In genomic region chr11:80247026-80247425, GRCm38 (mm10) we compare ENCODE assay signal across 27 mouse cellular contexts. TPM values are rescaled to one million over a fixed set of nuclear protein-coding genes. Genes with fewer than 3 reads are reported as not detected.
DNase-seq lines count a peak whose midpoint lies in the region; ATAC-seq and TF ChIP-seq lines count a peak whose summit lies in the region.
"Had no signal": no experiment of that assay in that cellular context is flagged by ENCODE, and none has a peak within 500 bp of the region (broad histone marks: within the 10 kb centered on the region; RNA-seq: fewer than 3 reads in every experiment).

No protein-coding gene starts in this region.

- peaks cover 4% of the 10 kb centered on the region; the same call in 1 of the 2 replicates for H3K4me1 ChIP-seq in embryonic facial prominence, embryonic 13.5 days
- no peaks in the 10 kb centered on the region for H3K4me1 ChIP-seq in embryonic facial prominence, embryonic 10.5 days
- H3K4me1 ChIP-seq in limb, embryonic 14.5 days (ENCODE audit: control insufficient read depth, insufficient read depth, low read length) = no peaks in the 10 kb centered on the region
- no peaks in the 10 kb centered on the region for H3K4me1 ChIP-seq in limb, embryonic 10.5 days
- H3K4me1 ChIP-seq: hindbrain, embryonic 13.5 days; liver, embryonic 15.5 days; midbrain, embryonic 15.5 days; neural tube, embryonic 12.5 days; stomach, embryonic 15.5 days had no signal

- H3K4me2 ChIP-seq in embryonic facial prominence, embryonic 13.5 days = no peak overlapping the region
- no peak overlapping the region for H3K4me2 ChIP-seq in limb, embryonic 14.5 days (replicated peaks; ENCODE audit: low read depth, low read length, severe bottlenecking)
- H3K4me2 ChIP-seq: heart, embryonic 12.5 days; hindbrain, embryonic 13.5 days; liver, embryonic 15.5 days; midbrain, embryonic 15.5 days; neural tube, embryonic 12.5 days; stomach, embryonic 15.5 days had no signal

- H3K9me3 ChIP-seq in embryonic facial prominence, embryonic 13.5 days = no peaks in the 10 kb centered on the region
- no peaks in the 10 kb centered on the region for H3K9me3 ChIP-seq in embryonic facial prominence, embryonic 10.5 days
- no peaks in the 10 kb centered on the region for H3K9me3 ChIP-seq in limb, embryonic 14.5 days (ENCODE audit: control insufficient read depth, low read length)
- no peaks in the 10 kb centered on the region for H3K9me3 ChIP-seq in limb, embryonic 10.5 days (replicated peaks)
- H3K9me3 ChIP-seq: heart, embryonic 12.5 days; hindbrain, embryonic 13.5 days; liver, embryonic 15.5 days; midbrain, embryonic 15.5 days; neural tube, embryonic 12.5 days; stomach, embryonic 15.5 days had no signal

- no peaks in the 10 kb centered on the region for H3K27me3 ChIP-seq in embryonic facial prominence, embryonic 13.5 days
- H3K27me3 ChIP-seq in embryonic facial prominence, embryonic 10.5 days (replicated peaks; ENCODE audit: low read depth, poor library complexity, severe bottlenecking) = no peaks in the 10 kb centered on the region
- no peaks in the 10 kb centered on the region for H3K27me3 ChIP-seq in limb, embryonic 14.5 days (ENCODE audit: control insufficient read depth, insufficient read depth, low read length)
- no peaks in the 10 kb centered on the region for H3K27me3 ChIP-seq in limb, embryonic 10.5 days (ENCODE audit: low read depth, poor library complexity, severe bottlenecking)
- H3K27me3 ChIP-seq: CH12.LX; heart, embryonic 12.5 days; hindbrain, embryonic 13.5 days; liver, embryonic 15.5 days; midbrain, embryonic 15.5 days; neural tube, embryonic 12.5 days; Patski; stomach, embryonic 15.5 days had no signal

- no peak overlapping the region for H3K4me3 ChIP-seq in embryonic facial prominence, embryonic 13.5 days
- H3K4me3 ChIP-seq in embryonic facial prominence, embryonic 10.5 days = no peak overlapping the region
- no peak overlapping the region for H3K4me3 ChIP-seq in limb, embryonic 14.5 days (replicated peaks; ENCODE audit: low read length)
- no peak overlapping the region for H3K4me3 ChIP-seq in limb, embryonic 10.5 days
- H3K4me3 ChIP-seq: heart, adult 2 months; heart, embryonic 12.5 days; hindbrain, embryonic 13.5 days; liver, embryonic 15.5 days; midbrain, embryonic 15.5 days; neural tube, embryonic 12.5 days; stomach, embryonic 15.5 days had no signal

- H3K27ac ChIP-seq in embryonic facial prominence, embryonic 13.5 days = peak overlapping the region; percentile 68; the same call in 1 of the 2 replicates
- no peak overlapping the region for H3K27ac ChIP-seq in embryonic facial prominence, embryonic 10.5 days (replicated peaks)
- no peak overlapping the region for H3K27ac ChIP-seq in limb, embryonic 14.5 days (replicated peaks; ENCODE audit: low read depth, low read length)
- no peak overlapping the region for H3K27ac ChIP-seq in limb, embryonic 10.5 days
- H3K27ac ChIP-seq: heart, adult 2 months; hindbrain, embryonic 13.5 days; liver, embryonic 15.5 days; midbrain, embryonic 15.5 days; neural tube, embryonic 12.5 days; stomach, embryonic 15.5 days had no signal

- no peak for TF ChIP-seq POLR2A in limb, embryonic 14.5 days (IDR thresholded peaks at IDR 0.05; ENCODE audit: borderline replicate concordance, extremely low read depth, insufficient read depth, insufficient read length)

- DNase-seq in embryonic facial prominence, embryonic 10.5 days (ENCODE audit: low spot score) = no peak
- peak; percentile 7 for DNase-seq in limb, embryonic 14.5 days (ENCODE audit: low spot score)
- DNase-seq in limb, embryonic 10.5 days (ENCODE audit: low spot score) = no peak
- DNase-seq in 3T3-L1 (ENCODE audit: low read depth, low spot score) = peak; percentile 9
- DNase-seq in adipocyte (ENCODE audit: low spot score) = peak; percentile 39
- no peak for DNase-seq in cerebellum, adult 9-10 months
- DNase-seq in spleen, postnatal 36 days (ENCODE audit: low spot score in 2 of 2) = no peak
- DNase-seq: adrenal gland, postnatal 14 days; cerebellum, adult 11 months; cerebellum, adult 9-11 months; forebrain, postnatal 0 days; heart, adult 2 months; heart, postnatal 4 days; kidney, adult 11 months; layer of hippocampus, postnatal 36 days; left cerebral cortex, postnatal 4 days; liver had no signal

- ATAC-seq in embryonic facial prominence, embryonic 13.5 days (ENCODE audit: insufficient number of reproducible peaks, insufficient read depth, low FRiP score, low TSS enrichment, low read depth) = no peak
- ATAC-seq in limb, embryonic 14.5 days (ENCODE audit: low FRiP score, low read depth) = no peak
- ATAC-seq: forebrain, postnatal 0 days; inflammation-experienced regulatory T-cells, adult 6 months; midbrain, embryonic 15.5 days; Patski had no signal

- H3K36me3 ChIP-seq in embryonic facial prominence, embryonic 13.5 days = peaks cover 84% of the 10 kb centered on the region
- peaks cover 96% of the 10 kb centered on the region for H3K36me3 ChIP-seq in embryonic facial prominence, embryonic 10.5 days (replicated peaks)
- peaks cover 82% of the 10 kb centered on the region for H3K36me3 ChIP-seq in limb, embryonic 14.5 days (ENCODE audit: control insufficient read depth, insufficient read depth, low read length)
- peaks cover 99% of the 10 kb centered on the region for H3K36me3 ChIP-seq in limb, embryonic 10.5 days

- H3K9ac ChIP-seq in embryonic facial prominence, embryonic 13.5 days = no peak overlapping the region
- no peak overlapping the region for H3K9ac ChIP-seq in limb, embryonic 14.5 days (ENCODE audit: low read depth, low read length, severe bottlenecking)
- H3K9ac ChIP-seq: forebrain, postnatal 0 days; heart, embryonic 12.5 days; hindbrain, embryonic 13.5 days; liver, embryonic 15.5 days; midbrain, embryonic 15.5 days; neural tube, embryonic 12.5 days; stomach, embryonic 15.5 days had no signal

RNA-seq across cellular contexts. Expression of gene Rhot1, which starts 38.2 kb away (rescaled TPM):
- polyA plus RNA-seq in embryonic facial prominence, embryonic 13.5 days (2015; fragmentation: Nextera tagmentation; extraction: Ambion mirVana) = 52.8 and 63.4 TPM in 2 replicates
- 50.0 and 53.1 TPM in 2 replicates for polyA plus RNA-seq in embryonic facial prominence, embryonic 10.5 days (2016; fragmentation: Nextera tagmentation; extraction: Ambion mirVana)
- polyA plus RNA-seq in limb, embryonic 14.5 days (2012; rRNA removed) = 40.3 and 41.5 TPM in 2 replicates
- 55.8 and 61.3 TPM in 2 replicates for polyA plus RNA-seq in limb, embryonic 14.5 days (2014; fragmentation: Nextera tagmentation; extraction: Ambion mirVana)
- polyA plus RNA-seq in limb, embryonic 10.5 days (2016; fragmentation: Nextera tagmentation; extraction: Ambion mirVana) = 51.9 and 53.4 TPM in 2 replicates

RNA-seq across cellular contexts. Expression of gene Rhbdl3, which starts 53.7 kb away (rescaled TPM):
- 6.1 and 6.6 TPM in 2 replicates for polyA plus RNA-seq in embryonic facial prominence, embryonic 13.5 days (2015; fragmentation: Nextera tagmentation; extraction: Ambion mirVana)
- polyA plus RNA-seq in embryonic facial prominence, embryonic 10.5 days (2016; fragmentation: Nextera tagmentation; extraction: Ambion mirVana) = 2.1 and 3.7 TPM in 2 replicates
- polyA plus RNA-seq in limb, embryonic 14.5 days (2012; rRNA removed) = 6.0 and 6.8 TPM in 2 replicates
- 4.8 and 6.1 TPM in 2 replicates for polyA plus RNA-seq in limb, embryonic 14.5 days (2014; fragmentation: Nextera tagmentation; extraction: Ambion mirVana)
- 0.34 and 0.85 TPM in 2 replicates for polyA plus RNA-seq in limb, embryonic 10.5 days (2016; fragmentation: Nextera tagmentation; extraction: Ambion mirVana)

Comparison
In these comparisons a context has a peak if more than half of its experiments do, and no peak if none do; other contexts are left out.
1. DNase-seq: peak in limb, embryonic 14.5 days (single experiment), 3T3-L1 (single experiment) and adipocyte (single experiment); none in embryonic facial prominence, embryonic 10.5 days (single experiment), limb, embryonic 10.5 days (single experiment), cerebellum, adult 9-10 months (single experiment) and spleen, postnatal 36 days (0 of 2).